Mouse (Mus musculus) spleen, adult 2 months (tissue): ENCODE measurements around the gene Tigit. TPM values are rescaled to one million over a fixed set of nuclear protein-coding genes. Genes with fewer than 3 reads are reported as not detected.
A peak's percentile ranks its signal among the peaks of the same experiment; 100 is the strongest.

Experiments used
- DNase-seq, 2 experiments: peaks; one replicate each; pipeline versions ENCODE4 v3.0.0 to v3.0.0-alpha.2; 2012 to 2021; ENCODE audit warnings: low spot score in 2 of 2, low read depth in 1 of 2
- H3K27ac ChIP-seq: fragments of 200-500 bp; 2 replicates; pipeline ENCODE4 v1.5.1; 2012; ENCODE audit warnings: low read length, inconsistent platforms; ENCODE audit not compliant: insufficient read depth
- H3K27me3 ChIP-seq: fragments of 200-500 bp; 2 replicates; pipeline ENCODE4 v1.6.1; 2012; ENCODE audit warnings: mild to moderate bottlenecking, moderate library complexity, low read length, inconsistent platforms; ENCODE audit not compliant: control insufficient read depth, insufficient read depth
- H3K36me3 ChIP-seq: fragments of 200-500 bp; 2 replicates; pipeline ENCODE4 v1.6.1; 2012; ENCODE audit warnings: mild to moderate bottlenecking, low read length, inconsistent platforms; ENCODE audit not compliant: control insufficient read depth, insufficient read depth
- H3K4me1 ChIP-seq: fragments of 200-500 bp; 2 replicates; pipeline ENCODE4 v1.6.1; 2011; ENCODE audit warnings: inconsistent platforms; ENCODE audit not compliant: control insufficient read depth, insufficient read depth, insufficient read length
- H3K4me3 ChIP-seq: fragments of 200-500 bp; 2 replicates; pipeline ENCODE4 v1.5.1; 2011; ENCODE audit warnings: mild to moderate bottlenecking, inconsistent platforms; ENCODE audit not compliant: insufficient read depth, insufficient read length; ENCODE audit errors: extremely low read depth
- CTCF ChIP-seq: fragments of 200-500 bp; IDR thresholded peaks from 2 replicates; pipeline ENCODE4 v1.5.1; 2011; ENCODE audit warnings: mild to moderate bottlenecking, inconsistent platforms; ENCODE audit not compliant: insufficient read depth, insufficient read length, insufficient replicate concordance; ENCODE audit errors: extremely low read depth
- POLR2A ChIP-seq: fragments of 200-500 bp; IDR thresholded peaks from 2 replicates; pipeline ENCODE4 v1.6.1; 2011; ENCODE audit warnings: low read depth, low read length, inconsistent platforms
- WGBS: fragments of 180-500 bp; shearing (Covaris S2); methylation state at CpG from one replicate; pipeline ENCODE4 v1.1.7; 2018; 5-methylcytosine and 5-hydroxymethylcytosine counted together
- polyA plus RNA-seq: library from polyadenylated mRNA; depleted of rRNA; stranded (reverse); fragments of >200 nt; gene quantifications from 2 replicates; pipeline ENCODE4 v1.2.3, GENCODE M21; 2012

The Tigit gene
- polyA plus RNA-seq, 1 experiment: 5.3 TPM

DNA sequence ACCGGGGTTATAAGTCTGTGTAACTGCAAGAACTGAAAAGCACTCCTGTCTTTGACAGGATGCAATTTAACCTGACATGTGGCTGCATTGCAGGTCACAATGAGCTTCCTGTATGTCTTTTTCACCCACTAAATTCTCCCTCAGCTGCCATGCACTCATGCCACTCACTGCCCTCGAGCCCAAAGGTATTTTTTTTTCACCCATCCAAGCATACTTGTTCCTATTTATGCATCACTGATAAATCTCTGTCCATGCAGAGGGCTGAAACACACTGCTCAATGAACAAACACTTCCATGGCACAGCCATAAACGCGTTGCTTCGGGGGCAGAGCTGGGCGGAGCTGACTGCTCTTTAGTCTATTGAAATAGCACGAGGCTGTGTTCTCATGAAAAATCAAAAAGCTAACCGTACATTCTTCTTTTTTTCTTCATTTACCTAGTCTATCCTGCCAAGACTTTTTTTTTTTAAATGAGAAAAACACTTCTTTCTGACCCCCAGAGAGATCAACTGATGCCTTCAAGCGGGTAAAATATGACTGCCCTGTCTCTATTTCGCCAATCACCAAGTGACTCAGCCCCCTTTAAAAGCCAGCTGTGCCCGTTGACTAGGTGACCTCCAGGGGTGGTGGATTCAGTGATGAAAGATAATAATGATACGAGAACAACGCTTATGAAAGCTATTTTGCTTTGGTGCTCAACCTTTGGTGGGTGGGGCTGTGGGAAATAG, 44.6 kb upstream of the Tigit start:
- Histone ChIP-seq H3K4me3 (no peak overlapping the region), H3K4me1 (peaks cover 15% of the 10 kb centered on the region), H3K36me3 (no peaks in the 10 kb centered on the region), H3K27me3 (no peaks in the 10 kb centered on the region), H3K27ac (peak overlapping the region; percentile 89)
- no peak for DNase-seq
- TF ChIP-seq CTCF (no peak), POLR2A (no peak)
- 51% methylated on average over 13 of the region's 13 CpGs for WGBS

DNA sequence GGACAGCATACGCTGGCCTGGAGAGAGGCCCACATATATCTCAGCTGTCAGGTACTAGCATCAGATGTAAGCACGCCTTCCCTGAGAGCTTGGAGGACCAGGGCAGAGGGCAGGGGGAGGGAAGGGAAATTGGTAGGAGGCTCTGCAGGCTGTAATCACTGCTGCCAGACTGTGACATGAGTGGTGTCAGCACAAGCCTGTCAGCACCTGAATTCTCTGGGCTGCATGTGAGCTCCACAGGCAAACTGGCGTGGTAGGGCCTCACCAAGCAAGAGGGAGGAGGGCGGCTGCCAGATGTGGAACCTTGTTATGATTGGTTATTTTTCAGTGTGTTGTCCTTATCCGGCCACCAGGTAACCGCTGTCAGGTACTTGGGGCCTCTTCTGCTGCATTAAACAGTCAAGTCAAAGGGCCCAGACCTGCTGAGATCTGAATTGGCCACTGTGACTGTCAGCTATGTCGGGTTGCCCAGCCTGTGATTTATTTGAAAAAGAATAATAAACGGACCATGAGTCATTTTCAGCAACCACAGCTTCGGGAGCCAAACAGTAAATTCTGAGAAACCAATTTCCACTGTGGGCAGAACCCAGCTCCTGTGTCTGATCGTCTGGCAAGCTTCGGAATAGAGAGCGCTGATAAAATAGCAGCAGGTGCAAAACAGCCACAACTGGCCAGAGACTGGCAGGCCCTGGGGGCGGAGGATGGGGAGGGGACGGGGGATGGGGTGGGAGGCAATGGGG, 38.0 kb upstream of the Tigit start:
- Histone ChIP-seq H3K27ac (no peak overlapping the region), H3K36me3 (no peaks in the 10 kb centered on the region), H3K4me3 (no peak overlapping the region), H3K27me3 (no peaks in the 10 kb centered on the region), H3K4me1 (peaks cover 4% of the 10 kb centered on the region; the same call in 1 of the 2 replicates)
- TF ChIP-seq POLR2A (no peak), CTCF (no peak)
- DNase-seq: no peak
- 83% methylated on average over 14 of the region's 14 CpGs for WGBS

DNA sequence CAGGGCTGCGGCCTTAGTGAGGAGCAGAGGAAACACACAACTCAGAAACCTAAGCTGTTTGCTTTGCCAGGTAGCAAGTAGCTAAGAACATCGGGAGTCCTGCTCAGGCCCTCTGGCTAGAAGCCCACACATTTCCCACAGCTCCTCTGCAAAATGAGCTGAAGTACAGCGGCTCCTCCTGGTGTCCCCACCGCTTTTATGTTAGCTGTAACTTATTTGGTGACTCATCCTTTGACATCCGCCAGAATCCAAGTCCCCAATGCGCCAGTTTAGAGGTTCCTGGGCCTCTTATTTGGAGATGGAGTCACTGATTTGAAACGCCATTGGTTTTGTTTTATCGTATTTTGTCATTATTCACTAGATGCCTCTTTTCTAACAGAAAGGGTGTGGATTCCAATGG, 36.6 kb upstream of the Tigit start:
- peaks cover 4% of the 10 kb centered on the region; the same call in 1 of the 2 replicates for H3K4me1 ChIP-seq
- no peak overlapping the region for H3K4me3 ChIP-seq
- H3K36me3 ChIP-seq: no peaks in the 10 kb centered on the region
- H3K27ac ChIP-seq: no peak overlapping the region
- TF ChIP-seq CTCF (no peak), POLR2A (no peak)
- DNase-seq: no peak
- WGBS: 94% methylated on average over 8 of the region's 8 CpGs
- H3K27me3 ChIP-seq: no peaks in the 10 kb centered on the region

DNA sequence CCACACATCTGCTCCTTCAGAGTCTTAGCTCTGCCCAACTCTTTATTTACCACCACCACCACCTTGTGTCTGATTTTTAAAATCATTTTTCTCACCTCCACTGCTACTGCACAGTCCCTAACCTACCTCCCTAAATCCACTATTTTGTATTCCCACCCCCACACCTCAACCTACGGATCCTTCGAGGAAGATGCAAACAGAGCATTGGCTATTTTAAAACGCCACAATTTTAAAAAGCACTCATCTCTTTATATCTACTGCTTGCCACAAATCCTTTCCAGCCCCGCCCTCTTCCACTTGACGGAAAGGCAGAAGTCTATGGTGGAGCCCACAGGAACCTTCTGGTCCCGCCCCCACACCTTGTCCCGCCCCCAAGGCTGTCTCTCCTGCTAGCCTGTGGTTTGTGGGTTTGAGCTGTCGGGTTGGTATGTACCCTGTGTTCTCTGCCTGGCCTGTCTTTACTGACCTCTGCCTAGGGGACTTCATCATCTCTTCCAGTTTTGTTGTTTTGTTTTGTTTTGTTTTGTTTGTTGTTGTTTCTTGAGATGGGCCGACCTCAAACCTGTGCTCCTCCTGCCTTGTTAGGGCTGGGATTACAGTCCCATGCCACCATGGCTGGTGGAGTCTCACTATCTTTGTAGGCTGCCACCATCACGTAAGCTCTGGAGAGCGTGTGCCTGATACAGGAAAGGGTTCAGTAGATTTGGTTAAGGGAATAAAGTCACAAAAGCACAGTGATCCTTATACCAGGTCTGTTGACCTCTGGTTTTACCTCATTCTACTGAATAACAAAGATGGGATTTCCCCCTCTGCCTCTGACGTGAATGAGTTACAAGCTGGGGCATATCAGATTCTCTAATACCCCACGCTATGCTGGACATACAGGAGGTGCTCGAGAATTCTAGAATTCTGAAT, 35.0 kb upstream of the Tigit start:
- Histone ChIP-seq H3K27me3 (no peaks in the 10 kb centered on the region), H3K4me1 (peaks cover 4% of the 10 kb centered on the region; the same call in 1 of the 2 replicates), H3K4me3 (no peak overlapping the region), H3K36me3 (no peaks in the 10 kb centered on the region), H3K27ac (peak overlapping the region; percentile 77)
- peak; percentile 71 to 81 for DNase-seq
- TF ChIP-seq CTCF: no peak
- no peak for TF ChIP-seq POLR2A
- 18% methylated on average over 14 of the region's 14 CpGs for WGBS

DNA sequence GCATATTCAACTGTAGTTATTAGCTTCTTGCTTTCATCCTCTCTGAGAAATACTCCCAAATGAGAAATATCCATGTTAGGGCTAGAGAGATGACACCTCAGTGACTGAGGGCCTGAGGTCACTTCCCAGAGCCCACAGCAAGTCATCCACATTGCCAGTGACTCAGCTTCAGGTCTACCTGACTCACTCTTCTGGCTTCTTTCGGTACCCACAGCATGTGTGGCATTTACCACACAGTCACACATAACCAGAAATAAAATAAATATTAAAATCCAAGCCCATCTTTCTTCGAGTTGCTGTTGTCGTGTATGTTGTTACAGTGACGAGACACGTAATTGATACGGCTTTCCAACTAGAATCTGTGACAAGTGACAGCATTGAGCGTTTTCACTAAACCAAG, 33.8 kb upstream of the Tigit start:
- no peaks in the 10 kb centered on the region for H3K27me3 ChIP-seq
- WGBS: 93% methylated on average over 7 of the region's 7 CpGs
- no peak for DNase-seq
- H3K4me1 ChIP-seq: peaks cover 4% of the 10 kb centered on the region; the same call in 1 of the 2 replicates
- no peaks in the 10 kb centered on the region for H3K36me3 ChIP-seq
- TF ChIP-seq POLR2A (no peak), CTCF (no peak)
- no peak overlapping the region for H3K27ac ChIP-seq
- H3K4me3 ChIP-seq: no peak overlapping the region

DNA sequence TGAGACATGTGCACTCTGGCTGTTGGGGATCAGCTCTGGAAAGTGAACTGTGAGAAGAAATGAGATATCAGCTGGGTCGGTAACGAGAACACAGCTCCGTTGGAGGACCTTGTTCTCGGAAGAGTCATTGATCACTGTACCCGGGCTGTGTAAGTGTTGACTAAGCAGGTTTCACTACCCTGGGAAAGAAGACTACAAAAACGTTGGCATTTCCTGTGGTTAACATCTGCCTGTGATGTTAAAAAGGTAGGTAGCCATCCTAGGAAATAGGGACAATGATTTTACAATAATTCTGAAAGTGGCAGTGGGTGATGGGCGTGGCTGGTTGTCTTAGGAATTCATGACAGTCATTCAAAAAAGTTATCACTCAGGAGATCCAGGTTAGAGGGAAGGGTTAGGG, 31.9 kb upstream of the Tigit start:
- H3K36me3 ChIP-seq: no peaks in the 10 kb centered on the region
- DNase-seq: no peak
- 67% methylated on average over 7 of the region's 7 CpGs for WGBS

More for the DNA sequence above, 31.9 kb upstream of the Tigit start:
- Histone ChIP-seq H3K27ac (no peak overlapping the region), H3K4me1 (peaks cover 12% of the 10 kb centered on the region; the same call in 1 of the 2 replicates), H3K27me3 (no peaks in the 10 kb centered on the region), H3K4me3 (no peak overlapping the region)
- TF ChIP-seq POLR2A: no peak
- TF ChIP-seq CTCF: no peak
